Mouse (Mus musculus): ENCODE measurements around the gene Spic. TPM values are rescaled to one million over a fixed set of nuclear protein-coding genes. Genes with fewer than 3 reads are reported as not detected.
A peak's percentile ranks its signal among the peaks of the same experiment; 100 is the strongest.

The Spic gene
- polyA plus RNA-seq, 1 experiment from 2014 or later, result not detected

DNA sequence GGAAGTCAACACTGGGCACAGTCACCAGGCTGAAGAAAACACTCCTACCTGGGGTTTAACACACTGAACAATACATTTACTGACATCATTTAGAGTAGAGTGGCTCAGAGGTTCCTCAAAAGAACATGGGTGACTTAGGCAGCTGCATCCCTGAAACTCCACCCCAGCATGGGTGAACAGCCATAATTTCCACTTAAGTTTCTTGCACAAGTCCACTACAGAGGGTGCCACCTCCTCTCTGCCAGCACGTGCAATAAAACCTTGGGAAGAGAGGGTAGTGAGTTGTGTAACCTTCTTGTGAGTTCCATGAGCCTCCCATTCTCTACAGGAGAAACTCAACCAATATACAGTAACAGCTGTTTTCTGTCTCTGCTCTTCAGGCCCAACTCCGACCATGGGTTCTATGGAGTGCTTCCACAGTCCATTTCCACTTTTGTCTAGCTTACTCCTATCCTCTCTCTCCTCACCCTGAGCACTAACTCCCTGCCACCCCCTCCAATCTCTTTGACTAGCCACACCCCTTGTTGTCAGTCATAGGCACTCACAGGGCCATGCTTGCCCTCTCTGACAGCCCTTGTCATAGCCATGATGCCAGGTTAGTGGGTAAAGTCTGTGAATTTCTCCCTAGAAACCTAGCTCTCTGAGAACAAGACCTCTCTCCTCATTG lies 54.0 kb downstream of the Spic start:
- no peak for ATAC-seq
- Histone ChIP-seq H3K4me2 (no peak overlapping the region), H3K4me3 (no peak overlapping the region), H3K27me3 (no peaks in the 10 kb centered on the region), H3K9ac (no peak overlapping the region), H3K4me1 (no peaks in the 10 kb centered on the region), H3K36me3 (ENCODE audit: poor library complexity, severe bottlenecking) (no peaks in the 10 kb centered on the region), H3K9me3 (replicated peaks) (no peaks in the 10 kb centered on the region), H3K27ac (no peak overlapping the region)
- WGBS, result 85% methylated on average over 2 of the region's 2 CpGs

DNA sequence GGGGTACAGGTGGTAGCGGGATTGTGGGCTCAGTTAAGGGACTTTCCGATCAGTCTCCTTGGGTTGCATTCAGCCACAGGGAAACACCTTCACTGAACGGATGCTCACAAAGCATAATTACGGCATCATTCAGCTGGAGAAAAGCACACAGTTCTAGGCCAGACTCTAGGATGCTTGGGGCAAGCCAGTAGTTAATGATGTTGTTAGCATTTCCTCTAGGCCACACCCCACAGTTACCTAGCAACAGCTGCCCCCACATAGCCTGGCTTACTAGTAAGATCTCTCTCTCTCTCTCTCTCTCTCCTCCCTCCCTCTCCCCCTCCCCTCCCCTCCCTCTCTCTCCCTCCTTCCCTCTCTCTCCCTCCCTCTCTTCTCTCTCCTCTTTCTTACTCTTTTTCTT lies 57.8 kb downstream of the Spic start:
- Histone ChIP-seq H3K36me3 (ENCODE audit: poor library complexity, severe bottlenecking) (no peaks in the 10 kb centered on the region), H3K4me2 (no peak overlapping the region), H3K27me3 (no peaks in the 10 kb centered on the region), H3K9me3 (replicated peaks) (no peaks in the 10 kb centered on the region), H3K4me3 (no peak overlapping the region), H3K27ac (no peak overlapping the region), H3K9ac (no peak overlapping the region), H3K4me1 (no peaks in the 10 kb centered on the region)
- peak; percentile 83 for ATAC-seq
- WGBS, result 55% methylated on average over 4 of the region's 4 CpGs

DNA sequence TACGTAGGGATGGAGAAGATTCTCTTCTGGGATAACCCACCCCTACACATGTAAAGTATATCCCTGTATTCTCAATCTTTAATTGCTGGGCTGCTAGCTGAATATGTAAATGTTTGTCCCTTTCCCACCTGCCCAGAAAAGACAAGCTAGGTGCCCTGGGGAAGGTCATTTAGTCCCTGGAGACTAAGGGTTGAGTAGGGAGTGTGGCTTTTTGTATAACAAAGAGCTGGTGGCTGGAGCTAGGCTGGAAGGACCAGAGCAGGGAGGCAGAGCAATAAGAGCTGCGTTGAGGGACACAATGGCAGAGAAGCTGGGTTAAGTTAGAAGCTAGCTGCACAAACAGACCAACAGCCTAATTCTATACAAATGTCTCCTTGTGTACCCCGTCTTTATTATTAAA lies 58.6 kb downstream of the Spic start:
- 65% methylated on average over 3 of the region's 3 CpGs for WGBS
- Histone ChIP-seq H3K36me3 (ENCODE audit: poor library complexity, severe bottlenecking) (no peaks in the 10 kb centered on the region), H3K27me3 (no peaks in the 10 kb centered on the region), H3K4me1 (no peaks in the 10 kb centered on the region), H3K9me3 (replicated peaks) (no peaks in the 10 kb centered on the region), H3K4me2 (no peak overlapping the region), H3K9ac (no peak overlapping the region), H3K27ac (no peak overlapping the region), H3K4me3 (no peak overlapping the region)
- no peak for ATAC-seq

Other genes starting within 250 kb of the Spic start
- gene Sycp3, start 225.4 kb downstream of the Spic start, polyA plus RNA-seq (2015; fragmentation: Nextera tagmentation; extraction: Ambion mirVana), result not detected in 2 replicates
- gene Chpt1, start 180.9 kb downstream of the Spic start, polyA plus RNA-seq (2015; fragmentation: Nextera tagmentation; extraction: Ambion mirVana), result 5.2 and 5.7 TPM in 2 replicates
- 0.22 and 0.76 TPM in 2 replicates for gene Mybpc1, start 79.9 kb downstream of the Spic start, polyA plus RNA-seq (2015; fragmentation: Nextera tagmentation; extraction: Ambion mirVana)
- gene Arl1, start 45.8 kb upstream of the Spic start, polyA plus RNA-seq (2015; fragmentation: Nextera tagmentation; extraction: Ambion mirVana), result 143 and 144 TPM in 2 replicates
- gene Utp20, start 141.8 kb upstream of the Spic start, polyA plus RNA-seq (2015; fragmentation: Nextera tagmentation; extraction: Ambion mirVana), result 12.1 and 14.2 TPM in 2 replicates
- gene Slc5a8, start 201.0 kb upstream of the Spic start, polyA plus RNA-seq (2015; fragmentation: Nextera tagmentation; extraction: Ambion mirVana), result 0.03 TPM in 1 of 2 replicates, not detected in the other

Measured in forebrain, embryonic 13.5 days (tissue).